Mouse (Mus musculus) neural tube, embryonic 12.5 days (tissue): ENCODE data around the gene Cdk5r1. TPM values are rescaled to one million over a fixed set of nuclear protein-coding genes. Genes with fewer than 3 reads are reported as not detected.
"Not testable (repeated sequence)": the region's sequence is repeated elsewhere in the genome, so short reads cannot be mapped to it uniquely, and the experiment has no call there.

Source experiments
- ATAC-seq: fragments of 200-750 bp; cut with Nextera tagmentation; 2 replicates; pipeline ENCODE4 v1.8.0; 2017; ENCODE audit warnings: low read depth, mild to moderate bottlenecking, moderate TSS enrichment, moderate library complexity; ENCODE audit not compliant: low FRiP score
- H3K27ac ChIP-seq: fragments of 300-500 bp; sonication (generic); 2 replicates; pipeline ENCODE4 v1.5.1; 2016
- H3K27me3 ChIP-seq: fragments of 300-500 bp; sonication (generic); replicated peaks from 2 replicates; pipeline ENCODE4 v1.6.1; 2016; ENCODE audit warnings: mild to moderate bottlenecking
- H3K36me3 ChIP-seq: fragments of 300-500 bp; sonication (generic); 2 replicates; pipeline ENCODE4 v1.6.1; 2016; ENCODE audit warnings: mild to moderate bottlenecking
- H3K4me1 ChIP-seq: fragments of 300-500 bp; sonication (generic); 2 replicates; pipeline ENCODE4 v1.6.1; 2016
- H3K4me2 ChIP-seq: fragments of 300-500 bp; sonication (generic); replicated peaks from 2 replicates; pipeline ENCODE4 v1.6.1; 2016; ENCODE audit warnings: mild to moderate bottlenecking
- H3K4me3 ChIP-seq: fragments of 300-500 bp; sonication (generic); 2 replicates; pipeline ENCODE4 v1.5.1; 2016
- H3K9ac ChIP-seq: fragments of 300-500 bp; sonication (generic); 2 replicates; pipeline ENCODE4 v1.6.1; 2016; ENCODE audit warnings: mild to moderate bottlenecking
- H3K9me3 ChIP-seq: fragments of 300-500 bp; sonication (generic); 2 replicates; pipeline ENCODE4 v1.6.1; 2016; ENCODE audit warnings: mild to moderate bottlenecking
- WGBS: fragments of 180-500 bp; shearing (Covaris S2); methylation state at CpG from one replicate; pipeline ENCODE4 v1.1.7; 2016; 5-methylcytosine and 5-hydroxymethylcytosine counted together
- polyA plus RNA-seq: library from polyadenylated mRNA; unstranded; fragments of >200 nt; fragmentation: Nextera tagmentation; extraction: Ambion mirVana; gene quantifications from 2 replicates; pipeline ENCODE4 v1.2.1, GENCODE M21; 2016

The Cdk5r1 gene
- polyA plus RNA-seq, result 73.1 and 74.2 TPM in 2 replicates

- no peaks in the 10 kb centered on the region for H3K9me3 ChIP-seq
- peak; percentile 89 for ATAC-seq
- peaks cover 12% of the 10 kb centered on the region for H3K36me3 ChIP-seq
- H3K4me2 ChIP-seq, result peak within 1 kb of the TSS; percentile 81
- WGBS, result under 1% methylated on average over 86 of the region's 116 CpGs
- peaks cover 36% of the 10 kb centered on the region for H3K4me1 ChIP-seq
- H3K4me3 ChIP-seq, result peak within 1 kb of the TSS; percentile 82
- peaks cover 9% of the 10 kb centered on the region; the same call in 1 of the 2 replicates for H3K27me3 ChIP-seq
- H3K27ac ChIP-seq, result peak within 1 kb of the TSS; percentile 93
- H3K9ac ChIP-seq, result peak within 1 kb of the TSS; percentile 95
Measured at GRCm38 (mm10) chr11:80476222-80477189, at the start of gene Cdk5r1. TSS of gene Cdk5r1 (plus strand) at chr11:80477023.

- WGBS, result under 1% methylated on average over 58 of the region's 58 CpGs
- H3K9ac ChIP-seq, result peak within 1 kb of the TSS; percentile 95
- H3K27me3 ChIP-seq, result no peaks in the 10 kb centered on the region
- peaks cover 14% of the 10 kb centered on the region for H3K36me3 ChIP-seq
- no peaks in the 10 kb centered on the region for H3K9me3 ChIP-seq
- peak within 1 kb of the TSS; percentile 83 for H3K27ac ChIP-seq
- H3K4me2 ChIP-seq, result peak within 1 kb of the TSS; percentile 90
- H3K4me3 ChIP-seq, result peak within 1 kb of the TSS; percentile 99
- peaks cover 8% of the 10 kb centered on the region for H3K4me1 ChIP-seq
- ATAC-seq, result peak; percentile 99
Measured at GRCm38 (mm10) chr11:80428381-80429008, 48.3 kb upstream of the Cdk5r1 start, which contains the start of gene Psmd11. TSS of gene Psmd11 (plus strand) at chr11:80428615.

- no peak; the same call in 1 of the 2 replicates for ATAC-seq
- H3K4me1 ChIP-seq, result peaks cover 8% of the 10 kb centered on the region
- H3K27me3 ChIP-seq, result no peaks in the 10 kb centered on the region
- H3K9me3 ChIP-seq, result no peaks in the 10 kb centered on the region
- peak overlapping the region; percentile 83; the same call in 1 of the 2 replicates for H3K27ac ChIP-seq
- peaks cover 15% of the 10 kb centered on the region for H3K36me3 ChIP-seq
- H3K9ac ChIP-seq, result peak overlapping the region; percentile 95
- peak overlapping the region; percentile 90 for H3K4me2 ChIP-seq
- peak overlapping the region; percentile 99 for H3K4me3 ChIP-seq
- under 1% methylated on average over 37 of the region's 37 CpGs for WGBS
Measured at GRCm38 (mm10) chr11:80429009-80429475, 47.8 kb upstream of the Cdk5r1 start.

- Histone ChIP-seq H3K9me3 (no peaks in the 10 kb centered on the region), H3K36me3 (peaks cover 18% of the 10 kb centered on the region), H3K4me3 (peak overlapping the region; percentile 99), H3K27ac (no peak overlapping the region), H3K4me2 (peak overlapping the region; percentile 90), H3K9ac (peak overlapping the region; percentile 95), H3K27me3 (no peaks in the 10 kb centered on the region), H3K4me1 (peaks cover 8% of the 10 kb centered on the region)
- WGBS, result 64% methylated on average over 14 of the region's 14 CpGs
- ATAC-seq, result no peak
Measured at GRCm38 (mm10) chr11:80429500-80430166, 47.2 kb upstream of the Cdk5r1 start.

GRCm38 (mm10) chr11:80430366-80430910 lies 46.4 kb upstream of the Cdk5r1 start:
- Histone ChIP-seq H3K4me3 (no peak overlapping the region), H3K27me3 (no peaks in the 10 kb centered on the region), H3K27ac (no peak overlapping the region), H3K4me1 (peaks cover 8% of the 10 kb centered on the region), H3K9me3 (no peaks in the 10 kb centered on the region), H3K9ac (no peak overlapping the region), H3K36me3 (peaks cover 21% of the 10 kb centered on the region), H3K4me2 (no peak overlapping the region)
- WGBS, result 92% methylated on average over 3 of the region's 3 CpGs
- no peak for ATAC-seq

- H3K27ac ChIP-seq, result no peak overlapping the region
- H3K4me1 ChIP-seq, result no peaks in the 10 kb centered on the region
- WGBS, result 97% methylated on average over 3 of the region's 3 CpGs
- no peaks in the 10 kb centered on the region for H3K9me3 ChIP-seq
- ATAC-seq, result no peak
- no peak overlapping the region for H3K9ac ChIP-seq
- peaks cover 52% of the 10 kb centered on the region for H3K36me3 ChIP-seq
- H3K27me3 ChIP-seq, result no peaks in the 10 kb centered on the region
- H3K4me2 ChIP-seq, result no peak overlapping the region
- H3K4me3 ChIP-seq, result no peak overlapping the region
Measured at GRCm38 (mm10) chr11:80446916-80447315, 29.9 kb upstream of the Cdk5r1 start.

- no peak overlapping the region for H3K4me3 ChIP-seq
- no peak for ATAC-seq
- H3K9me3 ChIP-seq, result no peaks in the 10 kb centered on the region
- no peak overlapping the region for H3K9ac ChIP-seq
- H3K27me3 ChIP-seq, result no peaks in the 10 kb centered on the region
- no peak overlapping the region for H3K27ac ChIP-seq
- peaks cover 49% of the 10 kb centered on the region for H3K36me3 ChIP-seq
- no peaks in the 10 kb centered on the region for H3K4me1 ChIP-seq
- no peak overlapping the region for H3K4me2 ChIP-seq
- 93% methylated on average over 2 of the region's 2 CpGs for WGBS
Measured at GRCm38 (mm10) chr11:80449859-80450258, 27.0 kb upstream of the Cdk5r1 start.

GRCm38 (mm10) chr11:80452242-80452641 lies 24.6 kb upstream of the Cdk5r1 start:
- no peak overlapping the region for H3K4me2 ChIP-seq
- WGBS, result 89% methylated on average over 3 of the region's 3 CpGs
- H3K9ac ChIP-seq, result no peak overlapping the region
- no peaks in the 10 kb centered on the region for H3K27me3 ChIP-seq
- no peaks in the 10 kb centered on the region for H3K4me1 ChIP-seq
- H3K27ac ChIP-seq, result no peak overlapping the region
- no peaks in the 10 kb centered on the region for H3K9me3 ChIP-seq
- H3K4me3 ChIP-seq, result no peak overlapping the region
- H3K36me3 ChIP-seq, result peaks cover 38% of the 10 kb centered on the region
- no peak for ATAC-seq

- H3K9me3 ChIP-seq, result no peaks in the 10 kb centered on the region
- no peak overlapping the region for H3K9ac ChIP-seq
- WGBS, result 100% methylated on average over 1 of the region's 1 CpGs
- H3K27me3 ChIP-seq, result no peaks in the 10 kb centered on the region
- no peak overlapping the region for H3K4me3 ChIP-seq
- ATAC-seq, result no peak
- H3K36me3 ChIP-seq, result peaks cover 39% of the 10 kb centered on the region
- H3K4me1 ChIP-seq, result no peaks in the 10 kb centered on the region
- no peak overlapping the region for H3K4me2 ChIP-seq
- no peak overlapping the region for H3K27ac ChIP-seq
Measured at GRCm38 (mm10) chr11:80453198-80453597, 23.6 kb upstream of the Cdk5r1 start.

GRCm38 (mm10) chr11:80463605-80464130 lies 13.2 kb upstream of the Cdk5r1 start:
- peaks cover 77% of the 10 kb centered on the region for H3K36me3 ChIP-seq
- 91% methylated on average over 4 of the region's 4 CpGs for whole genome bisulfite sequencing
- H3K4me3 ChIP-seq, H3K9me3 ChIP-seq, ATAC-seq, H3K9ac ChIP-seq, H3K4me1 ChIP-seq, H3K4me2 ChIP-seq, H3K27ac ChIP-seq, H3K27me3 ChIP-seq: not testable (repeated sequence)

- H3K4me2 ChIP-seq, result no peak overlapping the region
- peaks cover 5% of the 10 kb centered on the region; the same call in 1 of the 2 replicates for H3K4me1 ChIP-seq
- peaks cover 5% of the 10 kb centered on the region; the same call in 1 of the 2 replicates for H3K27me3 ChIP-seq
- H3K4me3 ChIP-seq, result no peak overlapping the region
- 81% methylated on average over 16 of the region's 16 CpGs for WGBS
- ATAC-seq, result no peak
- peaks cover 54% of the 10 kb centered on the region for H3K36me3 ChIP-seq
- no peak overlapping the region for H3K9ac ChIP-seq
- H3K27ac ChIP-seq, result no peak overlapping the region
- H3K9me3 ChIP-seq, result no peaks in the 10 kb centered on the region
Measured at GRCm38 (mm10) chr11:80471836-80472605, 4.8 kb upstream of the Cdk5r1 start.
